Mouse (Mus musculus) MEL (cell line): ENCODE measurements at regions not wholly inside any gene's neighbourhood (a gene's known extent, or its start where the extent isn't known, plus 50 kb on each side); places are given as distances from the start of the nearest gene placed in this dataset.

ENCODE experiments used
- DNase-seq: peaks from one replicate; pipeline ENCODE4 v3.0.0; 2011; ENCODE audit warnings: low read depth, low spot score
- H3K27ac ChIP-seq: 2 replicates; pipeline ENCODE4 v1.5.1; 2012; ENCODE audit warnings: low read depth, mild to moderate bottlenecking, control low read depth, low read length, moderate library complexity; ENCODE audit not compliant: control insufficient read depth
- H3K27me3 ChIP-seq, 2 experiments: fragments of 150-350 bp in 1 of 2; sonication (generic) in 1 of 2; 2 replicates each; pipeline ENCODE4 v1.6.1; 2012; ENCODE audit warnings: low read length in 2 of 2, mild to moderate bottlenecking in 2 of 2, improper control_type of control experiment in 1 of 2, moderate library complexity in 1 of 2; ENCODE audit not compliant: insufficient read depth in 2 of 2, control insufficient read depth in 1 of 2
- H3K36me3 ChIP-seq, 2 experiments: 2 replicates each; pipeline ENCODE4 v1.6.1; 2012 to 2014; ENCODE audit warnings: low read length in 2 of 2, improper control_type of control experiment in 1 of 2, inconsistent platforms in 1 of 2, mild to moderate bottlenecking in 1 of 2; ENCODE audit not compliant: insufficient read depth in 2 of 2, control insufficient read depth in 1 of 2
- H3K4me1 ChIP-seq, 2 experiments: fragments of 150-350 bp in 1 of 2; sonication (generic) in 1 of 2; 2 replicates each; pipeline ENCODE4 v1.6.1; 2012; ENCODE audit warnings: low read length in 2 of 2, improper control_type of control experiment in 1 of 2, mild to moderate bottlenecking in 1 of 2; ENCODE audit not compliant: insufficient read depth in 2 of 2, control insufficient read depth in 1 of 2
- H3K4me3 ChIP-seq, 2 experiments: fragments of 150-350 bp in 1 of 2; sonication (generic) in 1 of 2; 2 replicates each; pipeline ENCODE4 v1.5.1; 2012; ENCODE audit warnings: low read depth in 2 of 2, low read length in 2 of 2, mild to moderate bottlenecking in 2 of 2, moderate library complexity in 2 of 2, control low read depth in 1 of 2, improper control_type of control experiment in 1 of 2; ENCODE audit not compliant: control insufficient read depth in 1 of 2, insufficient read depth in 1 of 2
- H3K79me2 ChIP-seq: 2 replicates; pipeline ENCODE4 v1.6.1; 2012; ENCODE audit warnings: mild to moderate bottlenecking, low read length, moderate library complexity; ENCODE audit not compliant: control insufficient read depth, poor library complexity, insufficient read depth
- H3K9ac ChIP-seq: 2 replicates; pipeline ENCODE4 v1.6.1; 2012; ENCODE audit warnings: low read depth, mild to moderate bottlenecking, control low read depth, low read length, moderate library complexity; ENCODE audit not compliant: control insufficient read depth, poor library complexity, severe bottlenecking
- H3K9me3 ChIP-seq: fragments of 150-350 bp; sonication (generic); replicated peaks from 2 replicates; pipeline ENCODE4 v1.6.1; 2012; ENCODE audit warnings: mild to moderate bottlenecking, low read length, improper control_type of control experiment, moderate library complexity; ENCODE audit not compliant: insufficient read depth
- CHD2 ChIP-seq: IDR thresholded peaks from 2 replicates; pipeline ENCODE4 v1.6.1; 2011; ENCODE audit warnings: low read length, improper control_type of control experiment
- ETS1 ChIP-seq: IDR thresholded peaks from 2 replicates; pipeline ENCODE4 v1.6.1; 2012; ENCODE audit warnings: low read depth, mild to moderate bottlenecking, inconsistent platforms, low read length, improper control_type of control experiment, moderate library complexity
- GABPA ChIP-seq: IDR thresholded peaks from 2 replicates; pipeline ENCODE4 v1.6.1; 2012; ENCODE audit warnings: low read depth, mild to moderate bottlenecking, inconsistent platforms, low read length, improper control_type of control experiment, moderate library complexity
- GATA1 ChIP-seq: IDR thresholded peaks from 2 replicates; pipeline ENCODE4 v1.6.1; 2011; ENCODE audit warnings: low read depth, low read length, improper control_type of control experiment
- HCFC1 ChIP-seq: IDR thresholded peaks from 2 replicates; pipeline ENCODE4 v1.6.1; 2012; ENCODE audit warnings: low read depth, mild to moderate bottlenecking, inconsistent platforms, low read length, improper control_type of control experiment, moderate library complexity
- JUND ChIP-seq: IDR thresholded peaks from 2 replicates; pipeline ENCODE4 v1.6.1; 2011; ENCODE audit warnings: low read depth, mild to moderate bottlenecking, improper control_type of control experiment, low read length
- KAT2A ChIP-seq: conservative IDR thresholded peaks from 2 replicates; pipeline ENCODE4 v1.6.1; 2012; ENCODE audit warnings: low read depth, low read length, improper control_type of control experiment, inconsistent platforms
- MAX ChIP-seq: IDR thresholded peaks from 2 replicates; pipeline ENCODE4 v1.6.1; 2011; ENCODE audit warnings: low read length, improper control_type of control experiment
- MAZ ChIP-seq: IDR thresholded peaks from 2 replicates; pipeline ENCODE4 v1.6.1; 2012; ENCODE audit warnings: low read depth, mild to moderate bottlenecking, inconsistent platforms, low read length, improper control_type of control experiment
- MEF2A ChIP-seq: IDR thresholded peaks from 2 replicates; pipeline ENCODE4 v1.6.1; 2014; ENCODE audit warnings: low read depth, mild to moderate bottlenecking, inconsistent platforms, low read length, improper control_type of control experiment; ENCODE audit not compliant: poor library complexity, insufficient replicate concordance, severe bottlenecking; ENCODE audit errors: extremely low read depth
- MXI1 ChIP-seq: IDR thresholded peaks from 2 replicates; pipeline ENCODE4 v1.6.1; 2011; ENCODE audit warnings: mild to moderate bottlenecking, low read depth, low read length, improper control_type of control experiment
- MYC ChIP-seq: IDR thresholded peaks from 2 replicates; pipeline ENCODE4 v1.6.1; 2011; ENCODE audit warnings: low read depth, mild to moderate bottlenecking, low read length, improper control_type of control experiment, moderate library complexity
- NELFE ChIP-seq: IDR thresholded peaks from 2 replicates; pipeline ENCODE4 v1.6.1; 2011; ENCODE audit warnings: low read depth, low read length, improper control_type of control experiment
- NRF1 ChIP-seq: IDR thresholded peaks from 2 replicates; pipeline ENCODE4 v1.6.1; 2014; ENCODE audit warnings: low read depth, mild to moderate bottlenecking, inconsistent platforms, low read length, improper control_type of control experiment, moderate library complexity; ENCODE audit not compliant: poor library complexity, insufficient read depth, severe bottlenecking
- POLR2AphosphoS5 ChIP-seq: IDR thresholded peaks from 2 replicates; pipeline ENCODE4 v1.6.1; 2012; ENCODE audit warnings: low read depth, borderline replicate concordance, mild to moderate bottlenecking, inconsistent platforms, low read length, moderate library complexity, mixed read lengths
- RAD21 ChIP-seq: IDR thresholded peaks from 2 replicates; pipeline ENCODE4 v1.6.1; 2011; ENCODE audit warnings: mild to moderate bottlenecking, low read depth, low read length, improper control_type of control experiment
- RCOR1 ChIP-seq: IDR thresholded peaks from 2 replicates; pipeline ENCODE4 v1.6.1; 2012; ENCODE audit warnings: low read depth, mild to moderate bottlenecking, inconsistent platforms, low read length, improper control_type of control experiment
- SMC3 ChIP-seq: IDR thresholded peaks from 2 replicates; pipeline ENCODE4 v1.6.1; 2011; ENCODE audit warnings: low read depth, low read length, improper control_type of control experiment
- TAL1 ChIP-seq: IDR thresholded peaks from 2 replicates; pipeline ENCODE4 v1.6.1; 2012; ENCODE audit warnings: mild to moderate bottlenecking, inconsistent platforms, low read length, moderate library complexity, mixed read lengths
- USF1 ChIP-seq: IDR thresholded peaks from 2 replicates; pipeline ENCODE4 v1.6.1; 2014; ENCODE audit warnings: low read depth, mild to moderate bottlenecking, inconsistent platforms, low read length, improper control_type of control experiment, moderate library complexity
- USF2 ChIP-seq, 2 experiments: IDR thresholded peaks; 2 replicates each; pipeline ENCODE4 v1.6.1; 2011 to 2012; ENCODE audit warnings: improper control_type of control experiment in 2 of 2, low read length in 2 of 2, borderline replicate concordance in 1 of 2, inconsistent platforms in 1 of 2, low read depth in 1 of 2, mild to moderate bottlenecking in 1 of 2; ENCODE audit not compliant: insufficient read depth in 1 of 2
- ZC3H11A ChIP-seq: IDR thresholded peaks from 2 replicates; pipeline ENCODE4 v1.6.1; 2012; ENCODE audit warnings: low read depth, mild to moderate bottlenecking, inconsistent platforms, low read length, improper control_type of control experiment
- ZNF384 ChIP-seq: IDR thresholded peaks from 2 replicates; pipeline ENCODE4 v1.6.1; 2012; ENCODE audit warnings: low read depth, mild to moderate bottlenecking, inconsistent platforms, low read length, improper control_type of control experiment

DNA sequence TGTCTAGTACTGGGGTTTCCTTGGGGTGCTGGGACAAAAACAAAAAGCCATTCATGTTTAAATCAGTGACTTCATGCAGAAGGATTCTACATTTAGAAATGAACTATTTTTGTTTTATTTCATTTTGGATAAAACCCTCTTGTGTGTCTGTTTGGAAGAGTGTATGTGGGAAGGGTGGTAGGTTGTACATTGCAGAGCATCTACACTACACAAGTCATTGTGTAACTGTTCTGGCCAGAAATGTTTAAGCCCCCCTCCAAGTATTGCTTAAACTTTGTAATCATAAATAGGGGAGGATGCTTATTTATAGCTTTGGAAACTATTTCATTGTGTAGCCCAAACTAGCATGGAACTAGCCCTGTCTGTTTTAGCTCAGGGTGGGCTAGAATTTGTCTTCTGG, 752.3 kb downstream of the Adgrl2 start:
- no peaks in the 10 kb centered on the region for H3K9me3 ChIP-seq
- TF ChIP-seq HCFC1 (no peak), GATA1 (no peak), KAT2A (no peak), JUND (no peak), MXI1 (no peak), MAZ (no peak), ZC3H11A (no peak), RAD21 (no peak), USF2 (IDR thresholded peaks at IDR 0.05; ENCODE audit: borderline replicate concordance in 1 of 2, insufficient read depth in 1 of 2, low read depth in 1 of 2, low read length in 2 of 2) (no peak), POLR2AphosphoS5 (no peak)
- H3K4me1 ChIP-seq = no peaks in the 10 kb centered on the region
- no peak for DNase-seq
- no peak overlapping the region for H3K4me3 ChIP-seq
- no peaks in the 10 kb centered on the region for H3K79me2 ChIP-seq
- no peaks in the 10 kb centered on the region for H3K27me3 ChIP-seq
- 0 out of 4 replicates have a peak, but pooled peaks cover 0 to 2% of the 10 kb centered on the region in 2 experiments for H3K36me3 ChIP-seq
- H3K27ac ChIP-seq = no peak overlapping the region
- no peak overlapping the region for H3K9ac ChIP-seq

DNA sequence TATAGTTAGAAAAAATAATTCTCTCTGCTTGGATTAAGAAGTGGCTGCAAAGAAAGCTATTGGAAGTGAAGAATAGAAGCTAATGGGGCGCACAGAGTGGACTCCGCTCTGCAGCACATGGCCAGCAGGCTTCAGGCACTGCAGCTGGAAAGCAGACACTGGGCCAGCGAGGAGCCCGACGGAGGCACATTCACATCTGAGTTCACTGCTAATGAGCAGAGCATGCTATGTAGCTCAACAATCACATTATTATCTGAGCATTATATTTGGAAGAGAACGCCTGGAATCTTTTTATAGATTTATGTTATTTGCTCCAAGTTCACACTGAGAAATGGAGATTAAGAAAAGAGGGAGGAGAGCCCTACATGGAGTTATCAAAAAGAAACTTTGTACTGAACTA, 752.8 kb downstream of the Adgrl2 start:
- Histone ChIP-seq H3K27ac (no peak overlapping the region), H3K9me3 (no peaks in the 10 kb centered on the region), H3K79me2 (no peaks in the 10 kb centered on the region), H3K9ac (no peak overlapping the region), H3K4me1 (no peaks in the 10 kb centered on the region), H3K36me3 (0 out of 4 replicates have a peak, but pooled peaks cover 0 to 2% of the 10 kb centered on the region in 2 experiments), H3K4me3 (no peak overlapping the region), H3K27me3 (no peaks in the 10 kb centered on the region)
- TF ChIP-seq ETS1 = no peak
- no peak for TF ChIP-seq USF1
- no peak for TF ChIP-seq MEF2A
- no peak for TF ChIP-seq RCOR1
- no peak for TF ChIP-seq USF2 (IDR thresholded peaks at IDR 0.05; ENCODE audit: borderline replicate concordance in 1 of 2, insufficient read depth in 1 of 2, low read depth in 1 of 2, low read length in 2 of 2)
- no peak for TF ChIP-seq KAT2A
- TF ChIP-seq NRF1 = no peak
- TF ChIP-seq NELFE = no peak
- no peak for TF ChIP-seq SMC3
- no peak for TF ChIP-seq TAL1
- no peak for TF ChIP-seq MYC
- TF ChIP-seq MAX = no peak
- no peak for TF ChIP-seq CHD2
- no peak for TF ChIP-seq ZNF384
- TF ChIP-seq GABPA = no peak
- no peak for DNase-seq
